Mouse (Mus musculus) heart, embryonic 14.5 days (tissue): ENCODE data around the gene Cnot3. TPM values are rescaled to one million over a fixed set of nuclear protein-coding genes. Genes with fewer than 3 reads are reported as not detected.

Experiments used
- ATAC-seq: fragments of 200-750 bp; cut with Nextera tagmentation; 2 replicates; pipeline ENCODE4 v1.8.0; 2017; ENCODE audit warnings: low read depth, moderate TSS enrichment; ENCODE audit not compliant: insufficient number of reproducible peaks, insufficient read depth, low FRiP score
- H3K27ac ChIP-seq, 2 experiments: fragments of 200-500 bp in 1 of 2; fragments of 300-500 bp in 1 of 2; sonication (generic) in 1 of 2; replicated peaks in 1 of 2; 2 replicates each; pipeline ENCODE4 v1.5.1; 2012 to 2014; ENCODE audit warnings: low read depth in 2 of 2, low read length in 2 of 2, control low read depth in 1 of 2, mild to moderate bottlenecking in 1 of 2, mixed read lengths in 1 of 2; ENCODE audit not compliant: control insufficient read depth in 1 of 2, insufficient read depth in 1 of 2
- H3K27me3 ChIP-seq: fragments of 300-500 bp; sonication (generic); 2 replicates; pipeline ENCODE4 v1.6.1; 2014; ENCODE audit warnings: mild to moderate bottlenecking, low read length, control low read depth; ENCODE audit not compliant: control insufficient read depth, insufficient read depth
- H3K36me3 ChIP-seq: fragments of 300-500 bp; sonication (generic); 2 replicates; pipeline ENCODE4 v1.6.1; 2014; ENCODE audit warnings: mild to moderate bottlenecking, control low read depth, low read length, mixed read lengths; ENCODE audit not compliant: control insufficient read depth, insufficient read depth
- H3K4me1 ChIP-seq, 2 experiments: fragments of 200-500 bp in 1 of 2; fragments of 300-500 bp in 1 of 2; sonication (generic) in 1 of 2; 2 replicates each; pipeline ENCODE4 v1.6.1; 2012 to 2014; ENCODE audit warnings: low read length in 2 of 2, control low read depth in 1 of 2, mixed read lengths in 1 of 2; ENCODE audit not compliant: control insufficient read depth in 2 of 2, insufficient read depth in 2 of 2
- H3K4me2 ChIP-seq: fragments of 300-500 bp; sonication (generic); 2 replicates; pipeline ENCODE4 v1.6.1; 2014; ENCODE audit warnings: mild to moderate bottlenecking, low read length
- H3K4me3 ChIP-seq, 2 experiments: fragments of 200-500 bp in 1 of 2; fragments of 300-500 bp in 1 of 2; sonication (generic) in 1 of 2; 2 replicates each; pipeline ENCODE4 v1.5.1; 2012 to 2014; ENCODE audit warnings: low read length in 2 of 2, mild to moderate bottlenecking in 2 of 2, control low read depth in 1 of 2, low read depth in 1 of 2, moderate library complexity in 1 of 2; ENCODE audit not compliant: control insufficient read depth in 1 of 2, insufficient read depth in 1 of 2
- H3K9ac ChIP-seq: fragments of 300-500 bp; sonication (generic); 2 replicates; pipeline ENCODE4 v1.6.1; 2014; ENCODE audit warnings: mild to moderate bottlenecking, low read length
- H3K9me3 ChIP-seq: fragments of 300-500 bp; sonication (generic); 2 replicates; pipeline ENCODE4 v1.6.1; 2016; ENCODE audit warnings: low read length, control low read depth; ENCODE audit not compliant: control insufficient read depth
- WGBS: fragments of 180-500 bp; shearing (Covaris S2); extraction: QIAGEN DNeasy Blood & Tissue Kit; methylation state at CpG from one replicate; pipeline ENCODE4 v1.1.7; 2014; 5-methylcytosine and 5-hydroxymethylcytosine counted together
- polyA plus RNA-seq: library from polyadenylated mRNA; unstranded; fragments of >200 nt; fragmentation: Nextera tagmentation; extraction: Ambion mirVana; gene quantifications from 2 replicates; pipeline ENCODE4 v1.2.1, GENCODE M21; 2014

Cnot3 gene
- polyA plus RNA-seq, 1 experiment from 2014 or later: 30.4 TPM

DNA sequence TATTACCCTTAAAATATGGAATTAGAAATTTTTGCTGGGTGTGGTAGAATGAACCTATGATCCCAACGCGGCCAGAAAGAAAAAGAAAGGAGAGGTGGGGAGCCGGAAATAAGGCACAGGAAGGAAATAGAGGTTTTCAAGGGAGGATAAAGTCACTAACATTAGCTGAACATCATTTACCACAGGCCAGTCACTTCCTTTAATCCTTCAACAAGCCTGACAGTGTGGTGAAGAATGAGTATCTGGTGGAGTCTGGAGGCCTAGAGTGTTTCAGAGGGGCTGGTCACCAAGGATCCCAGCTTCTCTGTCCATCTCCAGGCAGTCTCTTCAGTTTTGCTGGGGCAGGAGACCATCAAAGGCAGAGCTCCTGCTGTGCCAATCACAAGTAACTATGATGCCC, 34.6 kb upstream of the Cnot3 start:
- H3K9ac ChIP-seq: no peak overlapping the region
- no peak overlapping the region for H3K4me2 ChIP-seq
- no peaks in the 10 kb centered on the region for H3K27me3 ChIP-seq
- H3K36me3 ChIP-seq: no peaks in the 10 kb centered on the region
- ATAC-seq: no peak
- H3K4me3 ChIP-seq: no peak overlapping the region
- peaks cover 0 to 4% of the 10 kb centered on the region in 2 experiments; a peak in 1 of 4 replicates for H3K4me1 ChIP-seq
- H3K27ac ChIP-seq: no peak overlapping the region
- 86% methylated on average over 3 of the region's 3 CpGs for WGBS
- no peaks in the 10 kb centered on the region for H3K9me3 ChIP-seq

GRCm38 (mm10) chr7:3611006-3611405, 34.1 kb upstream of the Cnot3 start:
- H3K36me3 ChIP-seq: no peaks in the 10 kb centered on the region
- ATAC-seq: no peak
- peaks cover 0 to 4% of the 10 kb centered on the region in 2 experiments; a peak in 1 of 4 replicates for H3K4me1 ChIP-seq
- H3K9ac ChIP-seq: no peak overlapping the region
- H3K27ac ChIP-seq: no peak overlapping the region
- H3K27me3 ChIP-seq: no peaks in the 10 kb centered on the region
- no peaks in the 10 kb centered on the region for H3K9me3 ChIP-seq
- 86% methylated on average over 13 of the region's 13 CpGs for WGBS
- H3K4me2 ChIP-seq: no peak overlapping the region
- no peak overlapping the region for H3K4me3 ChIP-seq

DNA sequence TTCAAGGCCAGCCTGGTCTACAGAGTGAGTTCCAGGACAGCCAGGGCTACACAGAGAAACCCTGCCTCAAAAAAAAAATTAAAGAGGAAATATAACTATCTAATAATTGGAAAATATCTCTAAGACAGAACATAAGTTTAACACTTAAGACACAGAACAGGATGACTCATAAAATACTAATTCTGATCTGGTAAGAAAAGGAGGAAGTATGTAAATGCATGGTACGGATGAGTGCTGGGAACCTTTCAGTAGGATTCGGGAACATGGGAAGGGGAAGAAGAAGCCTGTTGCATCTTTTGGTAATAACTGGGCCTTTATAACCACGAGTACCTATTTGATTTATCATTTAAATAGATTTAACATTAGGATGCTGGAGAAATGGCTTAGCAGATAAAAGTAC, 31.0 kb upstream of the Cnot3 start:
- Histone ChIP-seq H3K36me3 (peaks cover 5% of the 10 kb centered on the region), H3K27ac (no peak overlapping the region), H3K9me3 (no peaks in the 10 kb centered on the region), H3K9ac (no peak overlapping the region), H3K4me3 (no peak overlapping the region), H3K4me2 (no peak overlapping the region), H3K4me1 (peaks cover 0 to 7% of the 10 kb centered on the region in 2 experiments; a peak in 2 of 4 replicates), H3K27me3 (no peaks in the 10 kb centered on the region)
- 70% methylated on average over 3 of the region's 3 CpGs for WGBS
- no peak for ATAC-seq

GRCm38 (mm10) chr7:3616057-3616388, 29.0 kb upstream of the Cnot3 start, which contains the start of gene Oscar:
Gene Oscar, minus strand, starts transcription at chr7:3616157.
- peak within 1 kb of the TSS; percentile 77 for H3K4me2 ChIP-seq
- no peak within 1 kb of the TSS for H3K9ac ChIP-seq
- no peak for ATAC-seq

DNA sequence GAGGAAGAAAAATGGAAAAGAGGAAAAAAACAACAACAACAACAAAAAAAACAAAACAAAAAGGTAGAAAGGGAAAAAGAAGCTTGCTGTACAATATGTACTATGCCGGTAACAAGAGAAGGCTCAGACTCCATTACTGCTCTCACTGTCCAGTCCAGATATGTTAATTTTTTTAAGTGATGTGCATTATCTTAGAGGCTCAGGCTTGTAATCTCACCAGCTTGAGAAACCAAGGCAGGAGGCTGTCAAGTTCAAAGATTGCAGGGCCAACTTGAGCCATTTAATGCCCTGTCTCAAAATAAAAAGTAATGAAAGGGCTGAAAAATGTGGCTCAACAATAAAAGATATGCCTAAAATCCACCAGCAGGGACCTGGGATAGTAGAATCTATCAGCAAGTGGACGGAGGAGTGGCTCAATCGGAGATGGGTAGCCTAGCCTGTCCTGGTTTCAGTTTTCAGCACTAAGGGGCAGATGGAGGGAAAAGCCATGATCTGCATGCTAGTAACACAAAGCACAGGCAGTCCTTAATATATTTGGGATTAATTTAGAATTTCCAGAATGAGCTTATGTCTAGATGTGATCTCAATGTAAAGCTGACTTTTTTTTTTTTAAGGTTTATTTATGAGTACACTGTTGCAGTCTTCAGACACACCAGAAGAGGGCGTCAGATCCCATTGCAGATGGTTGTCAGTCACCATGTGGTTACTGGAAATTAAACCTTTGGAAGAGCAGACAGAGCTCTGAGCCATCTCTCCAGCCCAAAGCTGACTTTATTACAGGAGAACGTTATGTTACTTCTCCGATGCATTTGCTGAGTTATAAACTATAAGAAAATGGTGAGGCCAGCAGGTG, 28.5 kb upstream of the Cnot3 start:
- no peak for ATAC-seq
- Histone ChIP-seq H3K4me2 (peak overlapping the region; percentile 77), H3K9ac (peak overlapping the region; percentile 90), H3K9me3 (no peaks in the 10 kb centered on the region), H3K36me3 (peaks cover 29% of the 10 kb centered on the region), H3K27ac (no peak overlapping the region), H3K4me3 (peak overlapping the region in 1 of 2 experiments; percentile 76; a peak in 3 of 4 replicates), H3K4me1 (peaks cover 0 to 5% of the 10 kb centered on the region in 2 experiments; a peak in 1 of 4 replicates), H3K27me3 (no peaks in the 10 kb centered on the region)
- 43% methylated on average over 6 of the region's 6 CpGs for WGBS

More at GRCm38 (mm10) chr7:3616057-3616388, 29.0 kb upstream of the Cnot3 start, which contains the start of gene Oscar:
- Histone ChIP-seq H3K27ac (no peak within 1 kb of the TSS), H3K4me3 (peak within 1 kb of the TSS in 1 of 2 experiments; percentile 76; a peak in 3 of 4 replicates), H3K36me3 (peaks cover 25% of the 10 kb centered on the region), H3K27me3 (no peaks in the 10 kb centered on the region), H3K9me3 (no peaks in the 10 kb centered on the region), H3K4me1 (peaks cover 0 to 5% of the 10 kb centered on the region in 2 experiments; a peak in 1 of 4 replicates)
- 75% methylated on average over 4 of the region's 4 CpGs for WGBS

- ATAC-seq: peak; percentile 91
- WGBS: under 1% methylated on average over 32 of the region's 32 CpGs
- Histone ChIP-seq H3K4me2 (peak within 1 kb of the TSS; percentile 77), H3K27ac (peak within 1 kb of the TSS; percentile 72 to 75), H3K27me3 (no peaks in the 10 kb centered on the region), H3K4me3 (peak within 1 kb of the TSS; percentile 76 to 96), H3K9ac (peak within 1 kb of the TSS; percentile 90), H3K4me1 (peaks cover 0 to 5% of the 10 kb centered on the region in 2 experiments; a peak in 1 of 4 replicates), H3K9me3 (no peaks in the 10 kb centered on the region), H3K36me3 (peaks cover 33% of the 10 kb centered on the region)
Observed at GRCm38 (mm10) chr7:3617242-3617995, 27.6 kb upstream of the Cnot3 start, which contains the start of gene Ndufa3. Gene Ndufa3, plus strand, starts transcription at chr7:3617373.

DNA sequence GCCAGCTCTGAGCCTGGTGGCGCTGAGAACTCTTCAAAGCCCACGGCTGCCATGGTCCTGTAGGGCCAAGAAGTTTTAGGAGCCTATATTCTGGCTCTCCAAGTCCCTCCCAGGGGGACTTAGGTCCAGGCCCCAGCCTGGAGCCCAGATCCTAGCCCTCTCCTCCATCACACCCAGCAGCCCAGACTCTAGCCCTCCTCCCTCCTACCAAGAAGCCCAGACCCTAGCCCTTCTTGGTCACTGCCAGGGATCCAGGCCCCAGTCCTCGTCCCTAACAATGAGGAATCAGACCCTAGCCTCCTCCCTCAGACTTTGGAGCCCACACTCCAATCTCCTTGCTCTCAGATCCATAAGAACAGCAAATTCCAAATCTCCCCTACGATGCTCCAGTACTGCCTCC, 16.0 kb upstream of the Cnot3 start:
- no peaks in the 10 kb centered on the region for H3K27me3 ChIP-seq
- peak overlapping the region; percentile 73 to 100 for H3K4me3 ChIP-seq
- no peak for ATAC-seq
- H3K4me2 ChIP-seq: peak overlapping the region; percentile 97
- 37% methylated on average over 4 of the region's 4 CpGs for WGBS
- peak overlapping the region; percentile 75 for H3K9ac ChIP-seq
- peak overlapping the region; percentile 21 to 76; a peak in 1 of 4 replicates for H3K27ac ChIP-seq
- H3K36me3 ChIP-seq: peaks cover 48% of the 10 kb centered on the region
- H3K9me3 ChIP-seq: no peaks in the 10 kb centered on the region
- peaks cover 10 to 18% of the 10 kb centered on the region in 2 experiments for H3K4me1 ChIP-seq
